ENCODE assay signal across 8 mouse cellular contexts in the genomic region with DNA sequence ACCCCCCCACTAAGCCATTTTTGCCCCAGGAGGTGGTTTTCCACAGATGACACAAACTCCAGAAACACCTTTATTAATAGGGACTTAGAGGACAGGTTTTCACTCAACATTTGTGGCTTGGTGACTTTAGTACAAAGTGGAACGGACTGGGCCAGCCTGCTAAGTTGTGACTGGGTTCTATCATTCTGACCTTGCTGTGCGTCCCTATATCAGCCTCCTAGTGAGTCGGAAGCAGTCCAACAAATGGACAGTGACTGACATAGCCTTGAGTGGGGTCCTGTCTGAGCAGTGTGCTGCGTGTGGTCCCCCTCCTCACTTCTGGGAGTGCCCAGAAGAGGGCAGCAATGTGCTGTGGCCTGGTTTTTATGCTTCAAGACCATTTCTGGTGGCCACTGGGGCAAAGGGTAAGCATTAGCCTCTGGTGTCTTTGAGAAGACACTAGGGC. TPM values are rescaled to one million over a fixed set of nuclear protein-coding genes. Genes with fewer than 3 reads are reported as not detected.
DNase-seq lines count a peak whose midpoint lies in the region; ATAC-seq and TF ChIP-seq lines count a peak whose summit lies in the region.

No protein-coding gene starts in this region.

- peaks cover 2% of the 10 kb centered on the region; the same call in 1 of the 2 replicates for H3K27me3 ChIP-seq in erythroblast, embryonic 14.5 days (ENCODE audit: control insufficient read depth)
- no peaks in the 10 kb centered on the region for H3K27me3 ChIP-seq in MEL (ENCODE audit: control insufficient read depth in 1 of 2, insufficient read depth in 2 of 2, low read length in 2 of 2)
- H3K27me3 ChIP-seq in heart, embryonic 14.5 days (ENCODE audit: control insufficient read depth, insufficient read depth, low read length) = no peaks in the 10 kb centered on the region
- no peaks in the 10 kb centered on the region for H3K27me3 ChIP-seq in stomach, embryonic 14.5 days (ENCODE audit: control insufficient read depth, insufficient read depth, low read length)

- TF ChIP-seq RAD21 in MEL (IDR thresholded peaks at IDR 0.05; ENCODE audit: low read depth, low read length) = no peak

- H3K4me3 ChIP-seq in erythroblast, embryonic 14.5 days (replicated peaks) = peak overlapping the region; percentile 89
- peak overlapping the region; percentile 54 to 71 for H3K4me3 ChIP-seq in MEL (ENCODE audit: control insufficient read depth in 1 of 2, insufficient read depth in 1 of 2, low read depth in 2 of 2, low read length in 2 of 2)
- H3K4me3 ChIP-seq in heart, embryonic 14.5 days (ENCODE audit: control insufficient read depth in 1 of 2, insufficient read depth in 1 of 2, low read depth in 1 of 2, low read length in 2 of 2) = peak overlapping the region; percentile 71 to 83
- H3K4me3 ChIP-seq in stomach, embryonic 14.5 days (ENCODE audit: low read depth, low read length) = peak overlapping the region; percentile 85

- no peak for ATAC-seq in erythroblast, adult 5-6 weeks (replicated peaks; ENCODE audit: low FRiP score, poor library complexity, severe bottlenecking)
- no peak for ATAC-seq in heart, embryonic 14.5 days (ENCODE audit: insufficient number of reproducible peaks, insufficient read depth, low FRiP score, low read depth)
- no peak for ATAC-seq in stomach, embryonic 14.5 days (ENCODE audit: insufficient number of reproducible peaks, insufficient read depth, low FRiP score, low read depth)

- DNase-seq in MEL (ENCODE audit: low read depth, low spot score) = peak; percentile 72
- DNase-seq in cerebellum, postnatal 4 days (ENCODE audit: low spot score in 2 of 2) = peak; percentile 62 to 82
- DNase-seq in kidney, postnatal 10 days = peak; percentile 78
- DNase-seq in lung, postnatal 4 days = peak; percentile 64 to 78

- H3K36me3 ChIP-seq in erythroblast, embryonic 14.5 days (ENCODE audit: control insufficient read depth) = peaks cover 42% of the 10 kb centered on the region
- H3K36me3 ChIP-seq in MEL (ENCODE audit: control insufficient read depth in 1 of 2, insufficient read depth in 2 of 2, low read length in 2 of 2) = peaks cover 0 to 10% of the 10 kb centered on the region in 2 experiments; a peak in 3 of 4 replicates
- peaks cover 21% of the 10 kb centered on the region for H3K36me3 ChIP-seq in heart, embryonic 14.5 days (ENCODE audit: control insufficient read depth, insufficient read depth, low read length)
- H3K36me3 ChIP-seq in stomach, embryonic 14.5 days (ENCODE audit: control insufficient read depth, insufficient read depth, low read length) = peaks cover 16% of the 10 kb centered on the region; the same call in 1 of the 2 replicates

- peak overlapping the region; percentile 76 for H3K9ac ChIP-seq in MEL (ENCODE audit: control insufficient read depth, low read depth, low read length, poor library complexity, severe bottlenecking)
- peak overlapping the region; percentile 88 for H3K9ac ChIP-seq in heart, embryonic 14.5 days (ENCODE audit: low read length)
- peak overlapping the region; percentile 57 for H3K9ac ChIP-seq in stomach, embryonic 14.5 days (replicated peaks; ENCODE audit: low read depth, low read length)

- H3K4me1 ChIP-seq in erythroblast, embryonic 14.5 days (ENCODE audit: control insufficient read depth) = peaks cover 80% of the 10 kb centered on the region
- peaks cover 0 to 8% of the 10 kb centered on the region in 2 experiments; a peak in 1 of 4 replicates for H3K4me1 ChIP-seq in MEL (ENCODE audit: control insufficient read depth in 1 of 2, insufficient read depth in 2 of 2, low read length in 2 of 2)
- H3K4me1 ChIP-seq in heart, embryonic 14.5 days (ENCODE audit: control insufficient read depth in 2 of 2, insufficient read depth in 2 of 2, low read length in 2 of 2) = peaks cover 25 to 48% of the 10 kb centered on the region in 2 experiments
- peaks cover 27% of the 10 kb centered on the region for H3K4me1 ChIP-seq in stomach, embryonic 14.5 days (ENCODE audit: control insufficient read depth, insufficient read depth, low read length)

- H3K79me2 ChIP-seq in MEL (ENCODE audit: control insufficient read depth, insufficient read depth, low read length, poor library complexity) = peaks cover 44% of the 10 kb centered on the region

- H3K4me2 ChIP-seq in heart, embryonic 14.5 days (ENCODE audit: low read length) = peak overlapping the region; percentile 97
- peak overlapping the region; percentile 84 for H3K4me2 ChIP-seq in stomach, embryonic 14.5 days (replicated peaks; ENCODE audit: low read depth, low read length)

- no peaks in the 10 kb centered on the region for H3K9me3 ChIP-seq in erythroblast, embryonic 14.5 days (ENCODE audit: control insufficient read depth, low read length)
- no peaks in the 10 kb centered on the region for H3K9me3 ChIP-seq in MEL (replicated peaks; ENCODE audit: insufficient read depth, low read length)
- H3K9me3 ChIP-seq in heart, embryonic 14.5 days (ENCODE audit: control insufficient read depth, low read length) = no peaks in the 10 kb centered on the region
- no peaks in the 10 kb centered on the region for H3K9me3 ChIP-seq in stomach, embryonic 14.5 days (ENCODE audit: control insufficient read depth, low read depth, low read length)

- no peak for TF ChIP-seq EP300 in MEL (IDR thresholded peaks at IDR 0.05; ENCODE audit: low read depth in 1 of 2, low read length in 2 of 2)

- peak in 1 of 2 experiments; percentile 49; a peak in 2 of 4 replicates for TF ChIP-seq POLR2A in MEL (IDR thresholded peaks at IDR 0.05; ENCODE audit: control insufficient read depth in 1 of 2, insufficient read depth in 1 of 2, low read depth in 1 of 2, low read length in 2 of 2, poor library complexity in 1 of 2)

- peak overlapping the region; percentile 81 for H3K27ac ChIP-seq in MEL (ENCODE audit: control insufficient read depth, low read depth, low read length)
- H3K27ac ChIP-seq in heart, embryonic 14.5 days (replicated peaks in 1 of 2; ENCODE audit: control insufficient read depth in 1 of 2, insufficient read depth in 1 of 2, low read depth in 2 of 2, low read length in 2 of 2) = peak overlapping the region; percentile 28 to 80; a peak in 2 of 4 replicates
- H3K27ac ChIP-seq in stomach, embryonic 14.5 days (ENCODE audit: low read length) = peak overlapping the region; percentile 81; the same call in 1 of the 2 replicates

- peak; percentile 32 to 57 (median 42) for TF ChIP-seq CTCF in MEL (IDR thresholded peaks at IDR 0.05 in 2 of 3, conservative IDR thresholded peaks at IDR 0.05 in 1 of 3; ENCODE audit: control insufficient read depth in 1 of 3, insufficient read depth in 1 of 3, low read depth in 2 of 3, low read length in 3 of 3, poor library complexity in 1 of 3, severe bottlenecking in 1 of 3)

- WGBS in heart, embryonic 14.5 days = 1% methylated on average over 4 of the region's 4 CpGs
- WGBS in stomach, embryonic 14.5 days = under 1% methylated on average over 4 of the region's 4 CpGs

RNA-seq across cellular contexts. Expression of gene Traf7, which starts 1.3 kb away (rescaled TPM):
- polyA plus RNA-seq in erythroblast, embryonic 14.5 days (2012) = 11.3 and 12.7 TPM in 2 replicates
- total RNA-seq in erythroblast, adult 5-6 weeks (2015; ENCODE audit: low replicate concordance) = 11.9 and 13.2 TPM in 2 replicates
- total RNA-seq in erythroblast, adult 5-6 weeks (2017; ENCODE audit: low replicate concordance) = 24.2 and 45.2 TPM in 2 replicates
- 118 and 121 TPM in 2 replicates for total RNA-seq in MEL (2012; rRNA removed)
- polyA plus RNA-seq in MEL (2012; ENCODE audit: insufficient read depth in 1 of 2, insufficient read length in 2 of 2, low read depth in 1 of 2, low replicate concordance in 2 of 2, missing spikeins in 1 of 2) = 100 to 1,000 TPM in 1 of 2 experiments, not detected in 1; 261 TPM
- 68.8 and 74.4 TPM in 2 replicates for polyA plus RNA-seq in heart, embryonic 14.5 days (2014; fragmentation: Nextera tagmentation; extraction: Ambion mirVana)
- 87.6 and 97.3 TPM in 2 replicates for polyA plus RNA-seq in stomach, embryonic 14.5 days (2014; fragmentation: Nextera tagmentation; extraction: Ambion mirVana)

RNA-seq across cellular contexts. Expression of gene Rab26, which starts 5.0 kb away (rescaled TPM):
- polyA plus RNA-seq in erythroblast, embryonic 14.5 days (2012) = 0.09 TPM in 1 of 2 replicates, not detected in the other
- total RNA-seq in erythroblast, adult 5-6 weeks (2015; ENCODE audit: low replicate concordance) = not detected in 2 replicates
- total RNA-seq in erythroblast, adult 5-6 weeks (2017; ENCODE audit: low replicate concordance) = not detected in 2 replicates
- total RNA-seq in MEL (2012; rRNA removed) = 0.89 and 1.0 TPM in 2 replicates
- 1 to 10 TPM in 1 of 2 experiments, not detected in 1; 1.1 TPM for polyA plus RNA-seq in MEL (2012; ENCODE audit: insufficient read depth in 1 of 2, insufficient read length in 2 of 2, low read depth in 1 of 2, low replicate concordance in 2 of 2, missing spikeins in 1 of 2)
- polyA plus RNA-seq in heart, embryonic 14.5 days (2014; fragmentation: Nextera tagmentation; extraction: Ambion mirVana) = 1.7 and 1.9 TPM in 2 replicates
- polyA plus RNA-seq in stomach, embryonic 14.5 days (2014; fragmentation: Nextera tagmentation; extraction: Ambion mirVana) = 3.0 and 3.2 TPM in 2 replicates

RNA-seq across cellular contexts. Expression of gene Pkd1, which starts 20.6 kb away (rescaled TPM):
- polyA plus RNA-seq in erythroblast, embryonic 14.5 days (2012) = 0.14 and 0.21 TPM in 2 replicates
- 1.5 and 6.1 TPM in 2 replicates for total RNA-seq in erythroblast, adult 5-6 weeks (2015; ENCODE audit: low replicate concordance)
- 3.8 and 16.2 TPM in 2 replicates for total RNA-seq in erythroblast, adult 5-6 weeks (2017; ENCODE audit: low replicate concordance)
- total RNA-seq in MEL (2012; rRNA removed) = 10.3 and 10.6 TPM in 2 replicates
- polyA plus RNA-seq in MEL (2012; ENCODE audit: insufficient read depth in 1 of 2, insufficient read length in 2 of 2, low read depth in 1 of 2, low replicate concordance in 2 of 2, missing spikeins in 1 of 2) = 10 to 100 TPM in 1 of 2 experiments, not detected in 1; 10.7 TPM
- polyA plus RNA-seq in heart, embryonic 14.5 days (2014; fragmentation: Nextera tagmentation; extraction: Ambion mirVana) = 16.8 and 18.0 TPM in 2 replicates
- 27.3 and 35.9 TPM in 2 replicates for polyA plus RNA-seq in stomach, embryonic 14.5 days (2014; fragmentation: Nextera tagmentation; extraction: Ambion mirVana)

RNA-seq across cellular contexts. Expression of gene Caskin1, which starts 40.6 kb away (rescaled TPM):
- not detected in 2 replicates for polyA plus RNA-seq in erythroblast, embryonic 14.5 days (2012)
- not detected in 2 replicates for total RNA-seq in erythroblast, adult 5-6 weeks (2015; ENCODE audit: low replicate concordance)
- not detected in 2 replicates for total RNA-seq in erythroblast, adult 5-6 weeks (2017; ENCODE audit: low replicate concordance)
- total RNA-seq in MEL (2012; rRNA removed) = 0.04 and 0.07 TPM in 2 replicates
- under 1 TPM in 1 of 2 experiments, not detected in 1; 0.38 TPM for polyA plus RNA-seq in MEL (2012; ENCODE audit: insufficient read depth in 1 of 2, insufficient read length in 2 of 2, low read depth in 1 of 2, low replicate concordance in 2 of 2, missing spikeins in 1 of 2)
- 0.26 and 0.62 TPM in 2 replicates for polyA plus RNA-seq in heart, embryonic 14.5 days (2014; fragmentation: Nextera tagmentation; extraction: Ambion mirVana)
- 2.7 and 3.8 TPM in 2 replicates for polyA plus RNA-seq in stomach, embryonic 14.5 days (2014; fragmentation: Nextera tagmentation; extraction: Ambion mirVana)

RNA-seq across cellular contexts. Expression of gene Mlst8, which starts 50.2 kb away (rescaled TPM):
- polyA plus RNA-seq in erythroblast, embryonic 14.5 days (2012) = 1.4 and 1.7 TPM in 2 replicates
- 5.9 and 15.8 TPM in 2 replicates for total RNA-seq in erythroblast, adult 5-6 weeks (2015; ENCODE audit: low replicate concordance)
- total RNA-seq in erythroblast, adult 5-6 weeks (2017; ENCODE audit: low replicate concordance) = 5.5 and 8.2 TPM in 2 replicates
- total RNA-seq in MEL (2012; rRNA removed) = 28.5 and 35.4 TPM in 2 replicates
- polyA plus RNA-seq in MEL (2012; ENCODE audit: insufficient read depth in 1 of 2, insufficient read length in 2 of 2, low read depth in 1 of 2, low replicate concordance in 2 of 2, missing spikeins in 1 of 2) = 10 to 100 TPM in 1 of 2 experiments, not detected in 1; 57.3 TPM
- polyA plus RNA-seq in heart, embryonic 14.5 days (2014; fragmentation: Nextera tagmentation; extraction: Ambion mirVana) = 15.2 and 17.5 TPM in 2 replicates
- polyA plus RNA-seq in stomach, embryonic 14.5 days (2014; fragmentation: Nextera tagmentation; extraction: Ambion mirVana) = 39.7 and 46.2 TPM in 2 replicates
